Mouse (Mus musculus) CH12.LX (cell line): ENCODE results near the gene Kcnj9. TPM values are rescaled to one million over a fixed set of nuclear protein-coding genes. Genes with fewer than 3 reads are reported as not detected.

ENCODE experiments used
- DNase-seq: peaks from one replicate; pipeline ENCODE4 v3.0.0-alpha.2; 2013; ENCODE audit errors: extremely low read depth
- H3K27ac ChIP-seq: 2 replicates; pipeline ENCODE4 v1.5.1; 2012; ENCODE audit warnings: low read depth, mild to moderate bottlenecking, control low read depth, moderate library complexity; ENCODE audit not compliant: insufficient read depth
- H3K27me3 ChIP-seq: replicated peaks from 2 replicates; pipeline ENCODE3; 2012; ENCODE audit warnings: inconsistent platforms
- H3K36me3 ChIP-seq, 2 experiments: replicated peaks in 1 of 2; 2 replicates each; pipeline versions ENCODE3 to v1.6.1; 2012; ENCODE audit warnings: inconsistent platforms in 1 of 2, low read length in 1 of 2, mild to moderate bottlenecking in 1 of 2, mixed read lengths in 1 of 2, moderate library complexity in 1 of 2; ENCODE audit not compliant: control insufficient read depth in 1 of 2, insufficient read depth in 1 of 2
- H3K4me1 ChIP-seq, 2 experiments: 2 replicates each; pipeline ENCODE4 v1.6.1; 2012; ENCODE audit warnings: inconsistent platforms in 1 of 2, moderate library complexity in 1 of 2; ENCODE audit not compliant: insufficient read depth in 2 of 2, control insufficient read depth in 1 of 2
- H3K4me2 ChIP-seq: 2 replicates; pipeline ENCODE4 v1.6.1; 2012; ENCODE audit warnings: low read depth, mild to moderate bottlenecking, control low read depth; ENCODE audit not compliant: poor library complexity, insufficient read depth, severe bottlenecking
- H3K4me3 ChIP-seq, 3 experiments: fragments of 150-350 bp in 1 of 3; sonication (generic) in 1 of 3; replicated peaks in 1 of 3; 2 replicates each; pipeline versions ENCODE3 to v1.5.1; 2011 to 2012; ENCODE audit warnings: low read depth in 2 of 3, low read length in 2 of 3, mild to moderate bottlenecking in 2 of 3, moderate library complexity in 2 of 3, control low read depth in 1 of 3, improper control_type of control experiment in 1 of 3, inconsistent platforms in 1 of 3, mixed read lengths in 1 of 3; ENCODE audit not compliant: poor library complexity in 1 of 3
- H3K79me2 ChIP-seq: replicated peaks from 2 replicates; pipeline ENCODE4 v1.6.1; 2012; ENCODE audit warnings: mild to moderate bottlenecking, moderate library complexity; ENCODE audit not compliant: control insufficient read depth, poor library complexity, insufficient read depth, severe bottlenecking; ENCODE audit errors: extremely low read depth
- H3K9ac ChIP-seq: 2 replicates; pipeline ENCODE4 v1.6.1; 2012; ENCODE audit warnings: low read depth, mild to moderate bottlenecking, control low read depth, moderate library complexity; ENCODE audit not compliant: insufficient read depth
- H3K9me3 ChIP-seq: replicated peaks from 2 replicates; pipeline ENCODE3; 2012; ENCODE audit warnings: low read length, inconsistent platforms, mixed read lengths
- BHLHE40 ChIP-seq: IDR thresholded peaks from 2 replicates; pipeline ENCODE4 v1.6.1; 2011; ENCODE audit warnings: mild to moderate bottlenecking, low read depth, low read length, improper control_type of control experiment
- CHD1 ChIP-seq: IDR thresholded peaks from 2 replicates; pipeline ENCODE4 v1.6.1; 2012; ENCODE audit warnings: low read depth, low read length, improper control_type of control experiment, inconsistent platforms
- CHD2 ChIP-seq: IDR thresholded peaks from 2 replicates; pipeline ENCODE4 v1.6.1; 2011; ENCODE audit warnings: low read length, improper control_type of control experiment
- E2F4 ChIP-seq: IDR thresholded peaks from 2 replicates; pipeline ENCODE4 v1.6.1; 2011; ENCODE audit warnings: low read depth, low read length, improper control_type of control experiment; ENCODE audit not compliant: insufficient replicate concordance
- JUND ChIP-seq: conservative IDR thresholded peaks from 2 replicates; pipeline ENCODE4 v1.6.1; 2011; ENCODE audit warnings: low read depth, low read length, improper control_type of control experiment
- KAT2A ChIP-seq: IDR thresholded peaks from 2 replicates; pipeline ENCODE4 v1.6.1; 2012; ENCODE audit warnings: low read length, improper control_type of control experiment, inconsistent platforms; ENCODE audit not compliant: insufficient replicate concordance
- MEF2A ChIP-seq: IDR thresholded peaks from 2 replicates; pipeline ENCODE4 v1.6.1; 2014; ENCODE audit warnings: low read depth, mild to moderate bottlenecking, inconsistent platforms, low read length, improper control_type of control experiment, borderline replicate concordance
- MYC ChIP-seq: IDR thresholded peaks from 2 replicates; pipeline ENCODE4 v1.6.1; 2011; ENCODE audit warnings: low read depth, mild to moderate bottlenecking, improper control_type of control experiment, low read length
- NRF1 ChIP-seq: IDR thresholded peaks from 2 replicates; pipeline ENCODE4 v1.6.1; 2014; ENCODE audit warnings: low read depth, mild to moderate bottlenecking, inconsistent platforms, low read length, improper control_type of control experiment, moderate library complexity
- PAX5 ChIP-seq: IDR thresholded peaks from 2 replicates; pipeline ENCODE4 v1.6.1; 2012; ENCODE audit warnings: low read length, inconsistent platforms, mixed read lengths
- POLR2AphosphoS2 ChIP-seq: IDR thresholded peaks from 2 replicates; pipeline ENCODE4 v1.6.1; 2011; ENCODE audit warnings: low read depth, low read length, improper control_type of control experiment
- RAD21 ChIP-seq: IDR thresholded peaks from 2 replicates; pipeline ENCODE4 v1.6.1; 2011; ENCODE audit warnings: low read depth, mild to moderate bottlenecking, low read length, improper control_type of control experiment, moderate library complexity
- SMC3 ChIP-seq: IDR thresholded peaks from 2 replicates; pipeline ENCODE4 v1.6.1; 2011; ENCODE audit warnings: low read depth, low read length, improper control_type of control experiment
- TCF12 ChIP-seq: IDR thresholded peaks from 2 replicates; pipeline ENCODE4 v1.6.1; 2014; ENCODE audit warnings: low read depth, mild to moderate bottlenecking, inconsistent platforms, low read length, improper control_type of control experiment
- ZKSCAN1 ChIP-seq: IDR thresholded peaks from 2 replicates; pipeline ENCODE4 v1.6.1; 2012; ENCODE audit warnings: low read depth, inconsistent platforms, low read length, improper control_type of control experiment, borderline replicate concordance
- ZNF384 ChIP-seq: IDR thresholded peaks from 2 replicates; pipeline ENCODE4 v1.6.1; 2012; ENCODE audit warnings: low read depth, low read length, improper control_type of control experiment, inconsistent platforms
- dilution Hi-C: fragments of 300-500 bp; cut with MboI; formaldehyde crosslinking; loops from 2 replicates; pipeline ENCODE4 v1.14.3; 2020; ENCODE audit warnings: low sequenced_read_pairs; ENCODE audit not compliant: extremely low pct_unique_long_range_greater_than_20kb, extremely low pct_ligation_motif_present
- in situ Hi-C: fragments of 300-500 bp; cut with MboI; formaldehyde crosslinking; loops from 3 replicates; pipeline ENCODE4 v1.14.3; 2019; ENCODE audit warnings: low sequenced_read_pairs, low pct_ligation_motif_present, low pct_unique_long_range_greater_than_20kb, mixed read lengths
- polyA plus RNA-seq: library from polyadenylated mRNA; unstranded; fragments of >175 nt; gene quantifications from 2 replicates; pipeline ENCODE4 v1.2.1, GENCODE M21; 2012; ENCODE audit warnings: low read depth; ENCODE audit not compliant: insufficient read length
- total RNA-seq, 2 experiments: library from RNA; depleted of rRNA; stranded (reverse); fragments of 300-350 nt in 1 of 2; fragments of >200 nt in 1 of 2; gene quantifications; 2 replicates each; pipeline ENCODE4 v1.2.3; 2012 to 2014

The Kcnj9 gene
- total and polyA plus RNA-seq, 3 experiments: 0.04 to 0.10 TPM; not detected in 1

DNA sequence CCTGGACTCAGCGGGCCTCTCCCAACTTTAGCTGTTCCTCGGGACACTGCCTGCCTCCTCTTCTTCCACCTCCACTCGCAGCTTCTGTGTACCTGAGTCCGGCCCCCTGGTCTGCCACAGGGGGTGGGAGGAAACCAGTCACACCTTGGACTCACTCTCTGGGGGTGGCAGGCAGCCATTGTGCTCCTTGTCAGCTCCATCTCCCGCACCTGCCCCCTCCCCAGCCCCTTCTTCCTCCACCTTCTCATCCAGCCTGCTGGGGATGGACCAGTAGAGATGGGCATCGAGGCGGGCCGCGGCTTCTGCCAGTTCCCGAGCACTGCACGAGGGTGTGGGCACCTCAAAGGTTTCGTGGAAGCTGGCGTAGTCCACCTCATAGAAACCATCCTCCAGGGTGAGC, 6.4 kb downstream of the Kcnj9 start:
- no peak overlapping the region for H3K9ac ChIP-seq
- no peaks in the 10 kb centered on the region; a peak in 1 of 4 replicates for H3K4me1 ChIP-seq
- DNase-seq: no peak
- H3K4me3 ChIP-seq: no peak overlapping the region
- H3K27me3 ChIP-seq: peaks cover 4% of the 10 kb centered on the region
- in situ Hi-C loops (loop anchor here (25.0 kb wide), 2 partner anchors 285 to 510 kb away; partner anchors contain the start of gene Vangl2), dilution Hi-C loops (no loop called here)
- H3K79me2 ChIP-seq: no peaks in the 10 kb centered on the region
- peaks cover 9 to 43% of the 10 kb centered on the region in 2 experiments for H3K36me3 ChIP-seq
- no peak for TF ChIP-seq NRF1
- no peak for TF ChIP-seq POLR2AphosphoS2
- no peak for TF ChIP-seq ZKSCAN1
- TF ChIP-seq BHLHE40: no peak
- TF ChIP-seq ZNF384: no peak
- no peak for TF ChIP-seq TCF12
- TF ChIP-seq PAX5: no peak
- H3K4me2 ChIP-seq: no peak overlapping the region
- H3K27ac ChIP-seq: no peak overlapping the region
- peaks cover 10% of the 10 kb centered on the region for H3K9me3 ChIP-seq

GRCm38 (mm10) chr1:172319921-172320411, 9.2 kb downstream of the Kcnj9 start:
- Histone ChIP-seq H3K27me3 (no peaks in the 10 kb centered on the region), H3K79me2 (no peaks in the 10 kb centered on the region), H3K4me2 (no peak overlapping the region), H3K36me3 (peaks cover 15 to 51% of the 10 kb centered on the region in 2 experiments), H3K9ac (no peak overlapping the region), H3K4me1 (peaks cover 0 to 11% of the 10 kb centered on the region in 2 experiments; a peak in 2 of 4 replicates), H3K4me3 (no peak overlapping the region), H3K27ac (no peak overlapping the region), H3K9me3 (no peaks in the 10 kb centered on the region)
- DNase-seq: no peak
- dilution Hi-C loops (no loop called here), in situ Hi-C loops (loop anchor here (25.0 kb wide), 2 partner anchors 283 to 508 kb away; partner anchors contain the start of gene Vangl2)
- TF ChIP-seq RAD21 (no peak), KAT2A (no peak), NRF1 (no peak), CHD2 (no peak), CHD1 (no peak), JUND (no peak), MEF2A (no peak), SMC3 (no peak), E2F4 (no peak), MYC (no peak)
